Mouse (Mus musculus) olfactory bulb, adult 2 months (tissue): ENCODE results near the gene Tox4.

Experiments
- CTCF ChIP-seq: fragments of 200-500 bp; IDR thresholded peaks from 2 replicates; pipeline ENCODE4 v1.5.1; 2012; ENCODE audit warnings: low read depth, mild to moderate bottlenecking, low read length, moderate library complexity; ENCODE audit not compliant: insufficient read depth
- POLR2A ChIP-seq: fragments of 200-500 bp; IDR thresholded peaks from 2 replicates; pipeline ENCODE4 v1.6.1; 2012; ENCODE audit warnings: mild to moderate bottlenecking, low read depth, low read length, moderate library complexity; ENCODE audit not compliant: insufficient read depth

DNA sequence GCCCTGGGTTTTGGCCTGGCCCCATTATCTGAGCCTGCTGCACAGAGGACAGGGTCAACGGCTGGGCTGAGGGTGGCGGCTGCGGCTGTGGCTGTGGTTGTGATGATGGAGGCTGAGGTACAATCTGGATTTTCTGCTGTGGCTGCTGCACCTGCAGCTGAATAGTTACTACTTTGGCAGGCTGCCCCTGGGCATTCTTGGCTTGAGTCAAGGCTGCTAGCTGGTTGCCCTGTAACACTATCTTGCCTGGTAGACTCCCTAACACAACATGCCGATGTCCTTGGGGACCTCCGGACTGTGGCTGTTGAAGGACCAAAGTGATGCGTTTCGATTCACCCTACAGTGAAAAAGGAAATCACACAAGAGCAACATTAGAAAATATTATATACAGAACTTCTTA lies 43.8 kb upstream of the Tox4 start:
- TF ChIP-seq POLR2A (no peak), CTCF (no peak)
